Mouse (Mus musculus) midbrain, embryonic 15.5 days (tissue): ENCODE measurements around the gene Stt3b. TPM values are rescaled to one million over a fixed set of nuclear protein-coding genes. Genes with fewer than 3 reads are reported as not detected.

Experiments
- ATAC-seq: fragments of 200-750 bp; cut with Nextera tagmentation; replicated peaks from 2 replicates; pipeline ENCODE4 v1.8.0; 2017; ENCODE audit warnings: moderate TSS enrichment
- H3K27ac ChIP-seq: fragments of 300-500 bp; sonication (generic); 2 replicates; pipeline ENCODE4 v1.5.1; 2015; ENCODE audit warnings: mild to moderate bottlenecking, inconsistent platforms
- H3K27me3 ChIP-seq: fragments of 300-500 bp; sonication (generic); replicated peaks from 2 replicates; pipeline ENCODE4 v1.6.1; 2015; ENCODE audit warnings: inconsistent platforms
- H3K36me3 ChIP-seq: fragments of 300-500 bp; sonication (generic); replicated peaks from 2 replicates; pipeline ENCODE4 v1.6.1; 2015; ENCODE audit warnings: inconsistent platforms
- H3K4me1 ChIP-seq: fragments of 300-500 bp; sonication (generic); 2 replicates; pipeline ENCODE4 v1.6.1; 2015; ENCODE audit warnings: inconsistent platforms
- H3K4me2 ChIP-seq: fragments of 300-500 bp; sonication (generic); 2 replicates; pipeline ENCODE4 v1.6.1; 2015; ENCODE audit warnings: inconsistent platforms, mild to moderate bottlenecking, moderate library complexity
- H3K4me3 ChIP-seq: fragments of 300-500 bp; sonication (generic); 2 replicates; pipeline ENCODE4 v1.5.1; 2015; ENCODE audit warnings: mild to moderate bottlenecking, inconsistent platforms
- H3K9ac ChIP-seq: fragments of 300-500 bp; sonication (generic); 2 replicates; pipeline ENCODE4 v1.6.1; 2015; ENCODE audit warnings: mild to moderate bottlenecking, inconsistent platforms
- H3K9me3 ChIP-seq: fragments of 300-500 bp; sonication (generic); 2 replicates; pipeline ENCODE4 v1.6.1; 2016; ENCODE audit warnings: inconsistent platforms
- WGBS: fragments of 180-500 bp; shearing (Covaris S2); methylation state at CpG from one replicate; pipeline ENCODE4 v1.1.7; 2015; ENCODE audit warnings: mixed read lengths; 5-methylcytosine and 5-hydroxymethylcytosine counted together
- polyA plus RNA-seq: library from polyadenylated mRNA; unstranded; fragments of >200 nt; fragmentation: Nextera tagmentation; extraction: Ambion mirVana; gene quantifications from 2 replicates; pipeline ENCODE4 v1.2.1, GENCODE M21; 2015

Stt3b gene
- polyA plus RNA-seq, 1 experiment from 2014 or later: 80.5 TPM

DNA sequence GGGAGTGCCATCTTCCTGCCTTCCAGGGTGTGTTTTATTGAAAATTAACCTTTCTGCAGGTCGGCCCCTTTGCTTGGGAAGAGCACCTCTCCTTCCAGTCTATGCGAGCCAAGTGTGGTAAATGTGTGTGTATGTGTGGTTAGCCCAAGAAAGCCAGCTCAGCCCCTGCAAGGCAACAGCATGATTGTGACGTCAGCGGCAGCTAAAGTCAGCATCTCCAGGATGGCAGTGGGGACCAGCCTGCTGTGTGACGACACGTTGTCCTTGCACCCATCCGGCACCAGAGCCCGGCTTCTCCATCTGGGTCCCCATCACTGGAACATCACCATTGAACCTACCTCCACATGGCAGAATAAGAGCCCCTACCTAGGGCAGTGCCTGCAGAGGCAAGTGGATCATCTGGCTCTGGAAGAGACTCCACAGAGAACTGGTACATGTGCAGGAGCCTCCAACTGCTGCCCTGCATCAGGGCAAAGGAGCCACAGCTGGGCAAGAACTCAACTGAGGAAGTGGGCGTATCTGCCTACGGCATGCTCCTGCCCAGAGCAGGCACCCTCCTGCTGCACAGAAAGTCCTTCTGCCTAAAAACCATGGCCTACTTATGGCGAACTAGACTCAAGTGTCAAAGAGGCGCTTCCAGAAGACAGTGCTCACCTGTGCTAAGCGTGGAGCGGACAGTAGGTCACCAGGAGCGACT is 109.9 kb downstream of the Stt3b start:
- Histone ChIP-seq H3K4me3 (no peak overlapping the region), H3K9me3 (no peaks in the 10 kb centered on the region), H3K27me3 (no peaks in the 10 kb centered on the region), H3K4me1 (no peaks in the 10 kb centered on the region), H3K9ac (no peak overlapping the region), H3K36me3 (no peaks in the 10 kb centered on the region), H3K27ac (no peak overlapping the region), H3K4me2 (no peak overlapping the region)
- WGBS: 95% methylated on average over 15 of the region's 15 CpGs
- ATAC-seq: no peak

GRCm38 (mm10) chr9:115197082-115197481 is 113.1 kb downstream of the Stt3b start:
- Histone ChIP-seq H3K4me3 (no peak overlapping the region), H3K9me3 (no peaks in the 10 kb centered on the region), H3K4me2 (no peak overlapping the region), H3K4me1 (no peaks in the 10 kb centered on the region), H3K27me3 (no peaks in the 10 kb centered on the region), H3K27ac (no peak overlapping the region), H3K36me3 (no peaks in the 10 kb centered on the region), H3K9ac (no peak overlapping the region)
- WGBS: 78% methylated on average over 7 of the region's 7 CpGs
- ATAC-seq: no peak

GRCm38 (mm10) chr9:115192890-115193289 is 117.3 kb downstream of the Stt3b start:
- no peak for ATAC-seq
- H3K9ac ChIP-seq: no peak overlapping the region
- H3K4me3 ChIP-seq: no peak overlapping the region
- H3K4me1 ChIP-seq: no peaks in the 10 kb centered on the region
- no peaks in the 10 kb centered on the region for H3K27me3 ChIP-seq
- no peak overlapping the region for H3K27ac ChIP-seq
- H3K36me3 ChIP-seq: no peaks in the 10 kb centered on the region
- WGBS: 79% methylated on average over 3 of the region's 3 CpGs
- no peak overlapping the region for H3K4me2 ChIP-seq
- no peaks in the 10 kb centered on the region for H3K9me3 ChIP-seq
